Mouse (Mus musculus) Patski (cell line): ENCODE data around the gene Grin2a. TPM values are rescaled to one million over a fixed set of nuclear protein-coding genes. Genes with fewer than 3 reads are reported as not detected.

Experiments used
- ATAC-seq: fragments of 100-300 bp; one replicate; pipeline ENCODE4 v1.8.0; 2021
- CTCF ChIA-PET: fragments of 350-600 bp; sonication (Branson Sonifier 250); formaldehyde crosslinking; loops from one replicate; lab custom pipeline; 2022; ENCODE audit warnings: inconsistent platforms; lab: Charles Lee
- POLR2A ChIA-PET: fragments of 350-600 bp; sonication (Branson Sonifier 250); formaldehyde crosslinking; loops from one replicate; lab custom pipeline; 2022; ENCODE audit warnings: antibody characterized with exemption, inconsistent platforms; lab: Charles Lee
- DNase-seq: peaks from one replicate; pipeline ENCODE4 v3.0.0-alpha.2; 2011; ENCODE audit warnings: low read depth, low spot score
- H3K27me3 ChIP-seq: fragments of 371-371 bp; one replicate; pipeline ENCODE4 v1.5.1; 2021
- CTCF ChIP-seq: fragments of 100-300 bp; IDR thresholded peaks from one replicate; pipeline ENCODE4 v1.5.1; 2021
- in situ Hi-C: fragments of 300-500 bp; cut with MboI; formaldehyde crosslinking; loops from 3 replicates; pipeline ENCODE4 v1.11.1; 2018; ENCODE audit warnings: low pct_unique_long_range_greater_than_20kb, mixed read lengths
- polyA plus RNA-seq: library from polyadenylated mRNA; unstranded; gene quantifications from one replicate; pipeline ENCODE4 v1.2.3, GENCODE M21; 2021

Grin2a gene
- polyA plus RNA-seq, 1 experiment from 2014 or later = 0.42 TPM

DNA sequence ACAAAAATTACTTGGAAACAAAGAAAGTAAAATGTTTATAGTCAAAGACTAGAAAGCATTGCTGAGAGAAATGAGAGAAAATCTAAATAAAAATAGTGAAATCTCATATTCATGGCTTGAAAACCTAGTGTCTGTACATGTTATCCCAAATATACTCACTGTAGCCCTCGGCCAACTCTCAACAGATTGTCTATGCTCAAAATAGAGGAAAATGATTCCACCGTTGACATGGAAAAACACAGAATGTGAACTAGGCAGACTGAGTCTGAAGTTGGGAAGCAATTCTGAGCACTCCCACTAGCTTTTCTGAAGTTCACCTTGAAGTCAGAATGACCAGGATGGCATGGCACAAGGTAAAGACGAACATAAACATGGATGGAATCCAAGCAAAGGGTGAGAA, 84.7 kb downstream of the Grin2a start:
- ChIA-PET POLR2A (no interaction called here), CTCF (no interaction called here)
- TF ChIP-seq CTCF = no peak
- in situ Hi-C loops = no loop called here
- DNase-seq = no peak
- no peaks in the 10 kb centered on the region for H3K27me3 ChIP-seq
- no peak for ATAC-seq

- DNase-seq (no peak), ATAC-seq (no peak)
- no peaks in the 10 kb centered on the region for H3K27me3 ChIP-seq
- CTCF ChIA-PET = no interaction called here
- in situ Hi-C loops = no loop called here
- no peak for TF ChIP-seq CTCF
- POLR2A ChIA-PET = no interaction called here
Observed at GRCm38 (mm10) chr16:9909225-9909624, 86.1 kb downstream of the Grin2a start.

DNA sequence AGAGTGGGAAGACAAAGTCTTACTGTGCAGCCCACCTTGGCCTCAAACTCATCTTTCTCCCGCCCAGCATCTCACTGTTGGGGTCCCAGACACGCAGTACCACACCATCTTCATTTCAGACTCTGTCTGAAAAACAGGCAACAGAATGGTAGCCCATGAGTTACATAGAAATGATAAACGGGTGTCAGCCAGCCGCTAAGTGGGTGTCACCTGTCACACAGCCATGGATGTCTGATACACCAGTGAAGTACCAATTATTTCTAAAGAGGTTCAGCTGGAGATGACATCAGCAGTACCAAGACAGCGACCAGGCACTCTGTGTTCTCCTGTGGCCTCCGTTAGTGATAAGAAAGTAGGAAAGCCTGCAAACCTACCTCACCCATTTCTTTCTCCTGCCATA, 90.9 kb downstream of the Grin2a start:
- CTCF ChIA-PET = no interaction called here
- TF ChIP-seq CTCF = no peak
- no peak for DNase-seq
- in situ Hi-C loops = no loop called here
- POLR2A ChIA-PET = no interaction called here
- no peak for ATAC-seq
- H3K27me3 ChIP-seq = no peaks in the 10 kb centered on the region

- DNase-seq = no peak
- ChIA-PET CTCF (interaction anchor here (0.6 to 1.5 kb wide), 3 partner anchors 9 to 549 kb away, joined by 3 read pairs; no protein-coding TSS in a partner anchor), POLR2A (no interaction called here)
- H3K27me3 ChIP-seq = no peaks in the 10 kb centered on the region
- TF ChIP-seq CTCF = no peak
- in situ Hi-C loops = no loop called here
- ATAC-seq = no peak
Observed at GRCm38 (mm10) chr16:9902680-9903463, 92.5 kb downstream of the Grin2a start.

GRCm38 (mm10) chr16:9901433-9901832, 93.9 kb downstream of the Grin2a start:
- no peak for DNase-seq
- ChIA-PET POLR2A (no interaction called here), CTCF (interaction anchor here (1.9 kb wide), 1 partner anchor 20 kb away, joined by 4 read pairs; no protein-coding TSS in a partner anchor)
- in situ Hi-C loops = no loop called here
- ATAC-seq = no peak
- H3K27me3 ChIP-seq = no peaks in the 10 kb centered on the region
- no peak for TF ChIP-seq CTCF

DNA sequence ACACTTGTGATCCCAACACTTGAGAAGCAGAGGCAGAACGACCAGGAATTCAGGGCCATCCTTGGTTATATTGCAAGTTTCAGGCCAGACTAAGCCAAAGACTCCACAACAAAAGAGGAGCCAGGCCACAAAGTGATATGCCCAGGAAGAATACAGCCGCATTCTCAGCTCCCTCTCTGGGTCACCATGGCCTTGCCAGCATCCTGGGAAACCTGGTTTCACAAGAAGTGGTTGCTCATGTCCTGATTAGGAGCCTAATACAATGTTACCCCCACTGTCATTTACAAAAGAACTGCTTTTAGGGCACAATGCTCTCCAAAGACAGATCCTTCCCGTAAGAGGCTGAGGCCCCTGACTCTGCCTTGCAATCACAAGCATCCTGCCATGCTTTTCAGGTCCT, 94.4 kb downstream of the Grin2a start:
- in situ Hi-C loops = no loop called here
- no peak for TF ChIP-seq CTCF

DNA sequence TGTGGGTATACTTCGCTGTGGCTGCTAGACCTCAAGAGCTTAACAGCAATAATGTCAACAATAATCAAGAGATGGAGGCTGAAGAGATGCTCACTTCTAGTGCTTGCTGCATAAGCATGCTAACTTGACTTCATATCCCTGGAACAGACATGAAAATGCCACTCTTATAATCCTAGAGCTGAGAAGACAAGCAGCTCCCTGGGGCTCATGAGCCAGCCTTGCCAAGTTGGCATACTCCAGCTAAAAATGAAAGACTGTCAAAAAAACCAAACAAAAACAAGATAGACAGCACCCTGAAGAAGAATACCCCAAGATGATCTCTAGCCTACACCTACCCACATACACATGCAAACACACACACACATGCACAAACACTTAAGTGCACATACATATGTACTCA, 95.2 kb downstream of the Grin2a start:
- ATAC-seq = no peak
- no peak for TF ChIP-seq CTCF
- in situ Hi-C loops = no loop called here
- ChIA-PET POLR2A (no interaction called here), CTCF (interaction anchor here (1.9 kb wide), 1 partner anchor 19 kb away, joined by 4 read pairs; no protein-coding TSS in a partner anchor)
- no peak for DNase-seq
- no peaks in the 10 kb centered on the region for H3K27me3 ChIP-seq

More for the DNA sequence above, 94.4 kb downstream of the Grin2a start:
- ChIA-PET POLR2A (no interaction called here), CTCF (interaction anchor here (1.9 kb wide), 1 partner anchor 20 kb away, joined by 4 read pairs; no protein-coding TSS in a partner anchor)
- DNase-seq = no peak
- no peaks in the 10 kb centered on the region for H3K27me3 ChIP-seq
- ATAC-seq = no peak

DNA sequence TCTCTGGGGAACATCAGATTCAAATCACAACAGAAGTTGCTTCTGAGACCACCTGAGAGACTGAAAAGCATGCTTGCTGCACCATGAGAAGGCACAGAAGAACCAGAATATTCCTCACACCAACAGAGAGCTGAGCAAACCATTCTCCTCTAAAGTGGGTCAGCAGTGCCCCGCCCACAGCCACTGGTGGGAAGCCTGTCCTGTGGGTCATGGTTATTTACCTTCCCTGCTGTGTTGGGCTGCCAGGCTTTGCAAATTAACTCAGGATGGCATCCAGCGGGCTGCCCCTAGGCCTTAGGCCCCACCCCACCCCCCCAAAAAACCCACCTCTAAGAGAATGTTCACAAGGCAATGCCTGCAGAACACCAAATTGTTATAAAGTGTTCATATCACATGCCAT, 96.2 kb downstream of the Grin2a start:
- no peak for TF ChIP-seq CTCF
- CTCF ChIA-PET = no interaction called here
- in situ Hi-C loops = no loop called here
- ATAC-seq = no peak
- no peak for DNase-seq
- POLR2A ChIA-PET = no interaction called here
- H3K27me3 ChIP-seq = no peaks in the 10 kb centered on the region

DNA sequence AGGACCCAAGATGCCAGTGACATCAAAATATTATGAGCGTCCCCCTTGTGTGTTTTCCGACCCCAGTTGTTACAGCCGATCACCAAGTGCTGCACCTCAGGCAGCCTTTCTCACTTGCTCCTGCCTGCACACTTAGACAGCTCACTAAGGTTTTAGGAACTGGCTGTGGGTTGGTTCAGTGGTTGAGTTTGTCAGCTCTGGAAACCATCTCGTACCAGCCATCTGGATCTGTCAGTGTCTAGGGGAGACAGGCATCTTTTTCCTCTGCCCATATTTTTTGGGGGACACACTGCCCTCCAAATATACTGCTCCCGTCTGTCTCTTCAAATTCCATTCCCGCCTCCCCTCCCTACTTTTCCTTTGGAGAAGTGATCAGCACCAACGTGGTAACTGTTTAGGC, 99.8 kb downstream of the Grin2a start:
- in situ Hi-C loops = no loop called here
- no peak for TF ChIP-seq CTCF
- no peaks in the 10 kb centered on the region for H3K27me3 ChIP-seq
- ChIA-PET CTCF (no interaction called here), POLR2A (no interaction called here)
- DNase-seq (no peak), ATAC-seq (no peak)

- ChIA-PET CTCF (no interaction called here), POLR2A (no interaction called here)
- ATAC-seq (no peak), DNase-seq (no peak)
- TF ChIP-seq CTCF = no peak
- in situ Hi-C loops = no loop called here
- H3K27me3 ChIP-seq = peaks cover 9% of the 10 kb centered on the region
Observed at GRCm38 (mm10) chr16:9886155-9886554, 109.2 kb downstream of the Grin2a start.

DNA sequence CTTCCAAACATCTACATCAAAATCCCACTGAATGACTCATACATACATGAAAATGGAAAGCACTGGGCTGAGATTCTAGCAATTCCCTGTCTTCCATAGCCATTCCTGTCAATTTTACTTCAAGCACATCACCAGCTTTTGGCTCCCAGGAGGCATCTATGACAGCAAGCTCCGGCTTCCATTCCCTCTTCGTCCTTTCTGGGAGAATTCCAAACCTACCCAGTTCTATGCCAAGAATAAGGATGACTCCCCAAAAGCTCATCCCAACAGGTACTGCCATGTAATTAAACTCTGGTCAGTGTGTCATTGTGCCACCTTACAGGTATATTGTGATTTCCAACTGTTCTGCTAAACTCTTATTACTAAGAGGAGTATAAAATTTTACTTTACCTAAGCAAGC, 111.2 kb downstream of the Grin2a start:
- TF ChIP-seq CTCF = no peak
- H3K27me3 ChIP-seq = peaks cover 9% of the 10 kb centered on the region
- in situ Hi-C loops = no loop called here
- DNase-seq (no peak), ATAC-seq (no peak)
- ChIA-PET CTCF (interaction anchor here (0.8 kb wide), 1 partner anchor 27 kb away, joined by 3 read pairs; no protein-coding TSS in a partner anchor), POLR2A (no interaction called here)

GRCm38 (mm10) chr16:9882420-9882819, 112.9 kb downstream of the Grin2a start:
- DNase-seq (no peak), ATAC-seq (no peak)
- ChIA-PET POLR2A (no interaction called here), CTCF (no interaction called here)
- in situ Hi-C loops = no loop called here
- no peak for TF ChIP-seq CTCF
- H3K27me3 ChIP-seq = peaks cover 9% of the 10 kb centered on the region
